Mouse (Mus musculus) bone marrow macrophage, adult 2 months (primary cell): ENCODE results near the gene Mettl8. TPM values are rescaled to one million over a fixed set of nuclear protein-coding genes. Genes with fewer than 3 reads are reported as not detected.

ENCODE experiments used
- H3K27ac ChIP-seq: 2 replicates; pipeline ENCODE4 v1.5.1; 2012; ENCODE audit warnings: low read depth, low read length; ENCODE audit not compliant: insufficient read depth
- H3K4me1 ChIP-seq: 2 replicates; pipeline ENCODE4 v1.6.1; 2012; ENCODE audit warnings: low read length; ENCODE audit not compliant: control insufficient read depth, insufficient read depth
- H3K4me3 ChIP-seq: 2 replicates; pipeline ENCODE4 v1.5.1; 2012; ENCODE audit warnings: mild to moderate bottlenecking, low read length, moderate library complexity; ENCODE audit not compliant: insufficient read depth
- CTCF ChIP-seq: IDR thresholded peaks from 2 replicates; pipeline ENCODE4 v1.5.1; 2012; ENCODE audit warnings: low read depth, mild to moderate bottlenecking, low read length, moderate library complexity
- POLR2A ChIP-seq: IDR thresholded peaks from 2 replicates; pipeline ENCODE4 v1.6.1; 2012; ENCODE audit warnings: mild to moderate bottlenecking, low read depth, low read length, borderline replicate concordance
- polyA plus RNA-seq: library from polyadenylated mRNA; stranded (reverse); fragments of >200 nt; gene quantifications from 2 replicates; pipeline ENCODE4 v1.2.4, GENCODE M21; 2012; ENCODE audit not compliant: missing spikeins, insufficient read depth, insufficient read length

The Mettl8 gene
- polyA plus RNA-seq, result 12.8 and 16.6 TPM in 2 replicates

GRCm38 (mm10) chr2:71055300-71056114 is at the start of gene Mettl8, which contains the start of gene Dcaf17:
Gene Mettl8 (minus strand): TSS chr2:71055583.
Gene Dcaf17 (plus strand): TSS chr2:71055328.
- TF ChIP-seq POLR2A, result no peak
- no peak for TF ChIP-seq CTCF
- Histone ChIP-seq H3K4me3 (peak within 1 kb of the TSS; percentile 92), H3K4me1 (peaks cover 13% of the 10 kb centered on the region), H3K27ac (peak within 1 kb of the TSS; percentile 88)

- H3K27ac ChIP-seq, result no peak overlapping the region
- H3K4me1 ChIP-seq, result peaks cover 15% of the 10 kb centered on the region
- H3K4me3 ChIP-seq, result no peak overlapping the region
- TF ChIP-seq CTCF (no peak), POLR2A (no peak)
Observed at GRCm38 (mm10) chr2:71104696-71105095, 49.3 kb upstream of the Mettl8 start.

GRCm38 (mm10) chr2:71103292-71103680 is 47.9 kb upstream of the Mettl8 start:
- no peak for TF ChIP-seq CTCF

GRCm38 (mm10) chr2:71102621-71103291 is 47.4 kb upstream of the Mettl8 start:
- Histone ChIP-seq H3K4me3 (no peak overlapping the region), H3K27ac (no peak overlapping the region), H3K4me1 (peaks cover 15% of the 10 kb centered on the region)
- no peak for TF ChIP-seq POLR2A
- no peak for TF ChIP-seq CTCF

More at GRCm38 (mm10) chr2:71103292-71103680, 47.9 kb upstream of the Mettl8 start:
- H3K4me1 ChIP-seq, result peaks cover 15% of the 10 kb centered on the region
- peak overlapping the region; percentile 21; the same call in 1 of the 2 replicates for H3K27ac ChIP-seq
- H3K4me3 ChIP-seq, result no peak overlapping the region

GRCm38 (mm10) chr2:71096170-71096569 is 40.8 kb upstream of the Mettl8 start:
- H3K27ac ChIP-seq, result no peak overlapping the region
- no peak overlapping the region for H3K4me3 ChIP-seq
- no peaks in the 10 kb centered on the region for H3K4me1 ChIP-seq
- TF ChIP-seq POLR2A (no peak), CTCF (no peak)

GRCm38 (mm10) chr2:71090660-71091445 is 35.5 kb upstream of the Mettl8 start:
- H3K4me1 ChIP-seq, result peaks cover 2% of the 10 kb centered on the region; the same call in 1 of the 2 replicates
- TF ChIP-seq POLR2A, result no peak
- no peak for TF ChIP-seq CTCF
- no peak overlapping the region for H3K4me3 ChIP-seq
- no peak overlapping the region for H3K27ac ChIP-seq

- H3K4me3 ChIP-seq, result no peak overlapping the region
Observed at GRCm38 (mm10) chr2:71089766-71090165, 34.4 kb upstream of the Mettl8 start.

GRCm38 (mm10) chr2:71083454-71084193 is 28.2 kb upstream of the Mettl8 start:
- no peak overlapping the region for H3K4me3 ChIP-seq
- no peaks in the 10 kb centered on the region for H3K4me1 ChIP-seq
- no peak overlapping the region for H3K27ac ChIP-seq
- no peak for TF ChIP-seq CTCF
- TF ChIP-seq POLR2A, result no peak

More at GRCm38 (mm10) chr2:71089766-71090165, 34.4 kb upstream of the Mettl8 start:
- TF ChIP-seq POLR2A, result no peak
- TF ChIP-seq CTCF, result no peak
- H3K27ac ChIP-seq, result no peak overlapping the region
- peaks cover 2% of the 10 kb centered on the region; the same call in 1 of the 2 replicates for H3K4me1 ChIP-seq

GRCm38 (mm10) chr2:71082416-71082815 is 27.0 kb upstream of the Mettl8 start:
- TF ChIP-seq POLR2A (no peak), CTCF (no peak)
- Histone ChIP-seq H3K4me1 (no peaks in the 10 kb centered on the region), H3K27ac (no peak overlapping the region), H3K4me3 (no peak overlapping the region)
